Mouse (Mus musculus) limb, embryonic 10.5 days (tissue): ENCODE data around the gene Cyp4f15. TPM values are rescaled to one million over a fixed set of nuclear protein-coding genes. Genes with fewer than 3 reads are reported as not detected.

Experiments
- DNase-seq: peaks from one replicate; pipeline ENCODE4 v3.0.0-alpha.2; 2017; ENCODE audit warnings: low spot score
- H3K27ac ChIP-seq: fragments of 300-500 bp; sonication (generic); 2 replicates; pipeline ENCODE4 v1.5.1; 2016; ENCODE audit warnings: mild to moderate bottlenecking
- H3K27me3 ChIP-seq: fragments of 300-500 bp; sonication (generic); 2 replicates; pipeline ENCODE4 v1.6.1; 2016; ENCODE audit warnings: low read depth, mild to moderate bottlenecking; ENCODE audit not compliant: poor library complexity, severe bottlenecking
- H3K36me3 ChIP-seq: fragments of 300-500 bp; sonication (generic); 2 replicates; pipeline ENCODE4 v1.6.1; 2016; ENCODE audit warnings: mild to moderate bottlenecking, moderate library complexity
- H3K4me1 ChIP-seq: fragments of 300-500 bp; sonication (generic); 2 replicates; pipeline ENCODE4 v1.6.1; 2016
- H3K4me3 ChIP-seq: fragments of 300-500 bp; sonication (generic); 2 replicates; pipeline ENCODE4 v1.5.1; 2016; ENCODE audit warnings: mild to moderate bottlenecking, moderate library complexity
- H3K9me3 ChIP-seq: fragments of 300-500 bp; sonication (generic); replicated peaks from 2 replicates; pipeline ENCODE4 v1.6.1; 2016; ENCODE audit warnings: mild to moderate bottlenecking
- WGBS: fragments of 180-500 bp; shearing (Covaris S2); methylation state at CpG from one replicate; pipeline ENCODE4 v1.1.7; 2016; 5-methylcytosine and 5-hydroxymethylcytosine counted together
- polyA plus RNA-seq: library from polyadenylated mRNA; unstranded; fragments of >200 nt; fragmentation: Nextera tagmentation; extraction: Ambion mirVana; gene quantifications from 2 replicates; pipeline ENCODE4 v1.2.1, GENCODE M21; 2016

The Cyp4f15 gene
- 0.75 and 0.98 TPM in 2 replicates for polyA plus RNA-seq

GRCm38 (mm10) chr17:32685048-32685750, at the start of gene Cyp4f15:
Cyp4f15 (plus strand) TSS chr17:32685627.
- no peaks in the 10 kb centered on the region for H3K36me3 ChIP-seq
- H3K4me1 ChIP-seq, result peaks cover 6% of the 10 kb centered on the region; the same call in 1 of the 2 replicates
- peak within 1 kb of the TSS; percentile 66; the same call in 1 of the 2 replicates for H3K27ac ChIP-seq
- no peak for DNase-seq
- 30% methylated on average over 7 of the region's 7 CpGs for WGBS
- H3K9me3 ChIP-seq, result no peaks in the 10 kb centered on the region
- H3K4me3 ChIP-seq, result 0 out of 2 replicates have a peak within 1 kb of the TSS, but pooled peaks have one; percentile 18
- no peaks in the 10 kb centered on the region for H3K27me3 ChIP-seq

GRCm38 (mm10) chr17:32636341-32636740, 49.1 kb upstream of the Cyp4f15 start:
- H3K4me3 ChIP-seq, result no peak overlapping the region
- no peaks in the 10 kb centered on the region for H3K9me3 ChIP-seq
- WGBS, result 66% methylated on average over 3 of the region's 3 CpGs
- H3K27me3 ChIP-seq, result no peaks in the 10 kb centered on the region
- H3K27ac ChIP-seq, result no peak overlapping the region
- no peaks in the 10 kb centered on the region for H3K36me3 ChIP-seq
- H3K4me1 ChIP-seq, result peaks cover 4% of the 10 kb centered on the region; the same call in 1 of the 2 replicates
- no peak for DNase-seq

GRCm38 (mm10) chr17:32637151-32637550, 48.3 kb upstream of the Cyp4f15 start:
- no peaks in the 10 kb centered on the region for H3K27me3 ChIP-seq
- H3K9me3 ChIP-seq, result no peaks in the 10 kb centered on the region
- no peak overlapping the region for H3K4me3 ChIP-seq
- peaks cover 4% of the 10 kb centered on the region; the same call in 1 of the 2 replicates for H3K4me1 ChIP-seq
- no peak for DNase-seq
- no peaks in the 10 kb centered on the region for H3K36me3 ChIP-seq
- H3K27ac ChIP-seq, result no peak overlapping the region
- WGBS, result 82% methylated on average over 2 of the region's 2 CpGs

- DNase-seq, result no peak
- no peaks in the 10 kb centered on the region for H3K36me3 ChIP-seq
- H3K27ac ChIP-seq, result no peak overlapping the region
- no peaks in the 10 kb centered on the region for H3K4me1 ChIP-seq
- H3K4me3 ChIP-seq, result no peak overlapping the region
- H3K9me3 ChIP-seq, result no peaks in the 10 kb centered on the region
- no peaks in the 10 kb centered on the region for H3K27me3 ChIP-seq
- 89% methylated on average over 4 of the region's 4 CpGs for WGBS
Measured at GRCm38 (mm10) chr17:32646631-32647030, 38.8 kb upstream of the Cyp4f15 start.

DNA sequence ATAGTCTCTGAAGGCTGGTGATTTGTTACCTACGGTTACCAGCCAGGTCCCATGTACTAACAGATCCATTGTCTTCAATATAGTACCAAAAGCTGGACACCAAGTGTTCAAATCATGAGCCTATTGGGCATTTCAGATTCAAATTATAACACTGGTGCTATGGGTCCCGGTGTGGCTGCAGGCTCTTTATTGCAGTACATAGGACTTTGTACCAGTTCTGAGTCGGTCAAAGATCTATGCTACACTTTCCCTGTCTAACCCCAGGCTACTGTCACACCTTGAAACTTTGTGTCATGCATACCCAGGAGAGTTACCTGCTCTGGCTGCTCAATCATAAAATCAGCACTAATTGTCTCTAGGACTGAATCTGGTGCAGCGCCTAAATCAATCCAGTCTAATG, 31.6 kb upstream of the Cyp4f15 start:
- no peaks in the 10 kb centered on the region for H3K36me3 ChIP-seq
- WGBS, result 98% methylated on average over 4 of the region's 4 CpGs
- H3K4me1 ChIP-seq, result no peaks in the 10 kb centered on the region
- no peaks in the 10 kb centered on the region for H3K27me3 ChIP-seq
- H3K27ac ChIP-seq, result no peak overlapping the region
- no peak for DNase-seq
- no peak overlapping the region for H3K4me3 ChIP-seq
- H3K9me3 ChIP-seq, result no peaks in the 10 kb centered on the region

DNA sequence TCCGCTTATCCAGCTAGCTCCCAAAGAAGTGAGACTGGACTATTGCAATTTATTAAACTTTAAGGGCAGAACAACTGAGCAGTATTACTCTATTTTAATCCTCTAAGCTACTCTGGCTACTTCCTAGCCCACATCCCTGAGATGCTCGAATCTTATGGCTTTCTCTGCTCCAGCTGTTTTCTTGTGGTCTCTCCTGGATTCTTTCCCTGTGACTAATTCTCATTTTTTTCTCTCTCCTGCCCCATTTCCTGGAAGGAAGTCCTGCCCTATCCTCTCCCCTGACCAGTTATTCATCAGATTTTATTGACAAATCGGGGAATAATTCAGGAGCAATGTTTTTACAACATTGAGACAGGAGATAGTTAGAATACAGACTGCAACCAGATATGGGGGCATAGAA, 28.4 kb upstream of the Cyp4f15 start:
- no peak overlapping the region for H3K4me3 ChIP-seq
- no peak for DNase-seq
- H3K36me3 ChIP-seq, result no peaks in the 10 kb centered on the region
- H3K27ac ChIP-seq, result no peak overlapping the region
- 86% methylated on average over 3 of the region's 3 CpGs for WGBS
- no peaks in the 10 kb centered on the region for H3K4me1 ChIP-seq
- no peaks in the 10 kb centered on the region for H3K27me3 ChIP-seq
- no peaks in the 10 kb centered on the region for H3K9me3 ChIP-seq

- no peak for DNase-seq
- Histone ChIP-seq H3K4me3 (no peak overlapping the region), H3K36me3 (no peaks in the 10 kb centered on the region), H3K4me1 (no peaks in the 10 kb centered on the region), H3K27ac (no peak overlapping the region), H3K9me3 (no peaks in the 10 kb centered on the region), H3K27me3 (no peaks in the 10 kb centered on the region)
- 67% methylated on average over 1 of the region's 1 CpGs for WGBS
Measured at GRCm38 (mm10) chr17:32658246-32658645, 27.2 kb upstream of the Cyp4f15 start.

DNA sequence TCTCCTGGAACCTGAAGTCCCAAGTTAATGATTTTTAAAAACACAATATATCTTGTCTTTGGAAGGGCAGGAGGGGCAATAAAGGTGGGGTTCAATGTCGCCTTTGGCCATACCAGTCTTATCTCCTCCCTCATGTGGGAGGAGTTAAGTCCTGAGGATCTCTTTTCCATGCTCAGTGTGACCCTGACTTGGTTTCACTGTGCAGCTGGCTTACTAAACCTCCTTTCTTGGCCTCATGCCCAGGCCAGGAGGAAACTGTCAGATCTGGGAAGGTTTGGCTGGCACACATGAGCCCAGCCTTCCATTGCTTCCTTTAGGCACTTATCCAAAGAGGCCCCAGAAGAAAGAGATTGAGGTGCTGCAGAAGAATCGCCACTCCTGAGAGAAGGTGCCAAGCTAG, 26.7 kb upstream of the Cyp4f15 start, which contains the start of gene Cyp4f40:
Cyp4f40 (plus strand) TSS at position 189 of the 400 bp plus-strand sequence.
- H3K4me1 ChIP-seq, result no peaks in the 10 kb centered on the region
- no peak within 1 kb of the TSS for H3K27ac ChIP-seq
- DNase-seq, result no peak
- no peaks in the 10 kb centered on the region for H3K27me3 ChIP-seq
- WGBS, result 72% methylated on average over 2 of the region's 2 CpGs
- no peaks in the 10 kb centered on the region for H3K9me3 ChIP-seq
- H3K4me3 ChIP-seq, result no peak within 1 kb of the TSS
- no peaks in the 10 kb centered on the region for H3K36me3 ChIP-seq

DNA sequence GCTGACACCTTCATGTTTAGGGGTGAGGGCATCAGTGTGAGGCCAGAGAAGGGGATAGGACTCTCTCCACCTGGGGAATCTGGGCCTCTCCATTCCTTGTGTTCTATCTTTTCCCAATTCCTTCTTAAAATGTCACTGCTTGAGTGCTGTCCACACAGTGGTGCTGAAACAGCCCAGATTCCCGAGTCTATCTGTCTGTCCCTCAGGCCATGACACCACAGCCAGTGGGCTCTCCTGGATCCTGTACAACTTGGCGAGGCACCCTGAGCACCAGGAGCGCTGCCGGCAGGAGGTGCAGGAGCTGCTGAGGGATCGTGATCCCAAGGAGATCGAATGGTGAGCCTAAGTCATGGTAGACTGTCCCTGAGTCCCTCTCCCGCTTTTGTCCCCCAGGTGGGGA, 11.5 kb upstream of the Cyp4f15 start:
- Histone ChIP-seq H3K27ac (no peak overlapping the region), H3K27me3 (no peaks in the 10 kb centered on the region), H3K36me3 (no peaks in the 10 kb centered on the region), H3K4me3 (no peak overlapping the region), H3K9me3 (no peaks in the 10 kb centered on the region), H3K4me1 (0 out of 2 replicates have a peak, but pooled peaks cover 3% of the 10 kb centered on the region)
- 68% methylated on average over 7 of the region's 7 CpGs for WGBS
- DNase-seq, result peak; percentile 36

- DNase-seq, result no peak
- Histone ChIP-seq H3K9me3 (no peaks in the 10 kb centered on the region), H3K27me3 (no peaks in the 10 kb centered on the region), H3K4me1 (0 out of 2 replicates have a peak, but pooled peaks cover 3% of the 10 kb centered on the region), H3K36me3 (no peaks in the 10 kb centered on the region), H3K4me3 (no peak overlapping the region), H3K27ac (no peak overlapping the region)
- 42% methylated on average over 21 of the region's 21 CpGs for WGBS
Measured at GRCm38 (mm10) chr17:32676040-32676635, 9.3 kb upstream of the Cyp4f15 start.

GRCm38 (mm10) chr17:32680404-32680803, 5.0 kb upstream of the Cyp4f15 start:
- Histone ChIP-seq H3K27me3 (no peaks in the 10 kb centered on the region), H3K27ac (no peak overlapping the region), H3K36me3 (no peaks in the 10 kb centered on the region), H3K4me1 (peaks cover 8% of the 10 kb centered on the region; the same call in 1 of the 2 replicates), H3K4me3 (no peak overlapping the region), H3K9me3 (no peaks in the 10 kb centered on the region)
- peak; percentile 42 for DNase-seq
- WGBS, result 34% methylated on average over 2 of the region's 2 CpGs

GRCm38 (mm10) chr17:32686722-32687121, 1.3 kb downstream of the Cyp4f15 start:
- no peak overlapping the region for H3K27ac ChIP-seq
- no peaks in the 10 kb centered on the region for H3K27me3 ChIP-seq
- peaks cover 6% of the 10 kb centered on the region; the same call in 1 of the 2 replicates for H3K4me1 ChIP-seq
- H3K36me3 ChIP-seq, result no peaks in the 10 kb centered on the region
- no peaks in the 10 kb centered on the region for H3K9me3 ChIP-seq
- H3K4me3 ChIP-seq, result no peak overlapping the region
- no peak for DNase-seq
- WGBS, result 94% methylated on average over 5 of the region's 5 CpGs

DNA sequence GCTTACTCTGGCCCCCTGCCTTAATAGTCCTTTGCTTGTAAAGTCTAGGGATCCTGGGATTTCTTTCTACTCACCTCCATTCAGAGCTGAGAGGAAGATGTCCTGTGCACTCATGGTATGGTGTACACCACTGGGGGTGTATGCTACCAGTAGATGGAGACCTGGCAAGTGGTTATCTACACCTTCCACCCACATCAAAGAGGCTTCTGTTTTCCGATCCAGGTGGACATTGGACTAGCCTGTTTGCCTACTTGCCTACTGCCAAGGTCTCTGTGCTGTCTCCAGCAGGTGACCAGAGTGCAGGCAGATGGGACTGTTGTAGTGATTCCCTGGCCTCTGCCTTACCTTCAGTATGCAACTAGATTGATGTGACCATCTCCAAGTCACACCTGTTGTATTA, 5.5 kb downstream of the Cyp4f15 start:
- Histone ChIP-seq H3K4me1 (no peaks in the 10 kb centered on the region), H3K27me3 (no peaks in the 10 kb centered on the region), H3K27ac (no peak overlapping the region), H3K9me3 (no peaks in the 10 kb centered on the region), H3K4me3 (no peak overlapping the region), H3K36me3 (no peaks in the 10 kb centered on the region)
- DNase-seq, result no peak
- 84% methylated on average over 1 of the region's 1 CpGs for WGBS
